Mouse (Mus musculus) embryonic facial prominence, embryonic 15.5 days (tissue): ENCODE measurements around the gene Poc1a. TPM values are rescaled to one million over a fixed set of nuclear protein-coding genes. Genes with fewer than 3 reads are reported as not detected.
A peak's percentile ranks its signal among the peaks of the same experiment; 100 is the strongest.

Experiments used
- ATAC-seq: fragments of 200-750 bp; cut with Nextera tagmentation; 2 replicates; pipeline ENCODE4 v1.8.0; 2017; ENCODE audit warnings: low read depth, moderate TSS enrichment; ENCODE audit not compliant: insufficient number of reproducible peaks, low FRiP score, low TSS enrichment
- H3K27ac ChIP-seq: fragments of 300-500 bp; sonication (generic); replicated peaks from 2 replicates; pipeline ENCODE4 v1.5.1; 2015; ENCODE audit warnings: mild to moderate bottlenecking, inconsistent platforms
- H3K27me3 ChIP-seq: fragments of 300-500 bp; sonication (generic); 2 replicates; pipeline ENCODE4 v1.6.1; 2015; ENCODE audit warnings: inconsistent platforms
- H3K36me3 ChIP-seq: fragments of 300-500 bp; sonication (generic); 2 replicates; pipeline ENCODE4 v1.6.1; 2015; ENCODE audit warnings: mild to moderate bottlenecking, inconsistent platforms
- H3K4me1 ChIP-seq: fragments of 300-500 bp; sonication (generic); 2 replicates; pipeline ENCODE4 v1.6.1; 2015; ENCODE audit warnings: inconsistent platforms
- H3K4me2 ChIP-seq: fragments of 300-500 bp; sonication (generic); replicated peaks from 2 replicates; pipeline ENCODE4 v1.6.1; 2015; ENCODE audit warnings: mild to moderate bottlenecking, inconsistent platforms
- H3K4me3 ChIP-seq: fragments of 300-500 bp; sonication (generic); replicated peaks from 2 replicates; pipeline ENCODE4 v1.5.1; 2015; ENCODE audit warnings: mild to moderate bottlenecking, inconsistent platforms
- H3K9ac ChIP-seq: fragments of 300-500 bp; sonication (generic); 2 replicates; pipeline ENCODE4 v1.6.1; 2015; ENCODE audit warnings: inconsistent platforms
- H3K9me3 ChIP-seq: fragments of 300-500 bp; sonication (generic); replicated peaks from 2 replicates; pipeline ENCODE4 v1.6.1; 2016; ENCODE audit warnings: inconsistent platforms
- WGBS: fragments of 180-500 bp; shearing (Covaris S2); methylation state at CpG from one replicate; pipeline ENCODE4 v1.1.7; 2015; 5-methylcytosine and 5-hydroxymethylcytosine counted together
- polyA plus RNA-seq: library from polyadenylated mRNA; unstranded; fragments of >200 nt; fragmentation: Nextera tagmentation; extraction: Ambion mirVana; gene quantifications from 2 replicates; pipeline ENCODE4 v1.2.1, GENCODE M21; 2015

The Poc1a gene
- polyA plus RNA-seq, 1 experiment from 2014 or later, result 32.8 TPM

GRCm38 (mm10) chr9:106339730-106340129 lies 58.9 kb downstream of the Poc1a start:
- Histone ChIP-seq H3K4me1 (peaks cover 68% of the 10 kb centered on the region), H3K36me3 (no peaks in the 10 kb centered on the region), H3K27ac (peak overlapping the region; percentile 92), H3K4me2 (no peak overlapping the region), H3K27me3 (no peaks in the 10 kb centered on the region), H3K9me3 (no peaks in the 10 kb centered on the region), H3K9ac (no peak overlapping the region), H3K4me3 (no peak overlapping the region)
- WGBS, result 51% methylated on average over 4 of the region's 4 CpGs
- no peak for ATAC-seq

GRCm38 (mm10) chr9:106340501-106341312 lies 59.8 kb downstream of the Poc1a start:
- no peak for ATAC-seq
- Histone ChIP-seq H3K36me3 (no peaks in the 10 kb centered on the region), H3K27ac (peak overlapping the region; percentile 92), H3K27me3 (no peaks in the 10 kb centered on the region), H3K9ac (no peak overlapping the region), H3K4me3 (no peak overlapping the region), H3K4me1 (peaks cover 78% of the 10 kb centered on the region), H3K4me2 (no peak overlapping the region), H3K9me3 (no peaks in the 10 kb centered on the region)
- WGBS, result 15% methylated on average over 13 of the region's 13 CpGs

- Histone ChIP-seq H3K27me3 (no peaks in the 10 kb centered on the region), H3K4me2 (no peak overlapping the region), H3K9me3 (no peaks in the 10 kb centered on the region), H3K9ac (no peak overlapping the region), H3K4me1 (peaks cover 82% of the 10 kb centered on the region), H3K36me3 (no peaks in the 10 kb centered on the region), H3K4me3 (no peak overlapping the region), H3K27ac (peak overlapping the region; percentile 92)
- 32% methylated on average over 3 of the region's 3 CpGs for WGBS
- ATAC-seq, result no peak
Observed at GRCm38 (mm10) chr9:106341313-106341686, 60.4 kb downstream of the Poc1a start.

- no peak overlapping the region for H3K4me3 ChIP-seq
- WGBS, result 88% methylated on average over 9 of the region's 9 CpGs
- H3K4me1 ChIP-seq, result peaks cover 73% of the 10 kb centered on the region
- no peaks in the 10 kb centered on the region for H3K27me3 ChIP-seq
- H3K9me3 ChIP-seq, result no peaks in the 10 kb centered on the region
- no peak overlapping the region for H3K9ac ChIP-seq
- peak overlapping the region; percentile 92 for H3K27ac ChIP-seq
- no peaks in the 10 kb centered on the region for H3K36me3 ChIP-seq
- no peak for ATAC-seq
- H3K4me2 ChIP-seq, result no peak overlapping the region
Observed at GRCm38 (mm10) chr9:106342573-106342972, 61.7 kb downstream of the Poc1a start.

GRCm38 (mm10) chr9:106345167-106345566 lies 64.3 kb downstream of the Poc1a start:
- Histone ChIP-seq H3K4me2 (peak overlapping the region; percentile 15; the same call in 1 of the 2 replicates), H3K4me3 (no peak overlapping the region), H3K9ac (no peak overlapping the region), H3K27me3 (no peaks in the 10 kb centered on the region), H3K4me1 (peaks cover 72% of the 10 kb centered on the region), H3K9me3 (no peaks in the 10 kb centered on the region), H3K36me3 (no peaks in the 10 kb centered on the region), H3K27ac (peak overlapping the region; percentile 89)
- 22% methylated on average over 6 of the region's 6 CpGs for WGBS
- peak; percentile 73 for ATAC-seq

- Histone ChIP-seq H3K4me2 (peak overlapping the region; percentile 15; the same call in 1 of the 2 replicates), H3K27ac (peak overlapping the region; percentile 89), H3K9ac (no peak overlapping the region), H3K9me3 (no peaks in the 10 kb centered on the region), H3K27me3 (no peaks in the 10 kb centered on the region), H3K36me3 (no peaks in the 10 kb centered on the region), H3K4me3 (no peak overlapping the region), H3K4me1 (peaks cover 72% of the 10 kb centered on the region)
- 34% methylated on average over 6 of the region's 6 CpGs for WGBS
- ATAC-seq, result no peak
Observed at GRCm38 (mm10) chr9:106345630-106346029, 64.8 kb downstream of the Poc1a start.

- Histone ChIP-seq H3K36me3 (no peaks in the 10 kb centered on the region), H3K4me1 (peaks cover 76% of the 10 kb centered on the region), H3K9ac (no peak overlapping the region), H3K9me3 (no peaks in the 10 kb centered on the region), H3K27me3 (no peaks in the 10 kb centered on the region), H3K4me3 (no peak overlapping the region), H3K4me2 (0 out of 2 replicates have a peak overlapping the region, but pooled peaks have one; percentile 0), H3K27ac (peak overlapping the region; percentile 93)
- 25% methylated on average over 10 of the region's 10 CpGs for WGBS
- ATAC-seq, result no peak
Observed at GRCm38 (mm10) chr9:106348281-106348680, 67.4 kb downstream of the Poc1a start.

- H3K4me3 ChIP-seq, result no peak overlapping the region
- peak overlapping the region; percentile 93 for H3K27ac ChIP-seq
- H3K4me2 ChIP-seq, result no peak overlapping the region
- H3K4me1 ChIP-seq, result peaks cover 84% of the 10 kb centered on the region
- ATAC-seq, result 0 out of 2 replicates have a peak, but pooled peaks have one; percentile 30
- no peak overlapping the region for H3K9ac ChIP-seq
- no peaks in the 10 kb centered on the region for H3K9me3 ChIP-seq
- WGBS, result 37% methylated on average over 2 of the region's 2 CpGs
- H3K36me3 ChIP-seq, result no peaks in the 10 kb centered on the region
- H3K27me3 ChIP-seq, result no peaks in the 10 kb centered on the region
Observed at GRCm38 (mm10) chr9:106349075-106349474, 68.2 kb downstream of the Poc1a start.

GRCm38 (mm10) chr9:106351178-106351577 lies 70.3 kb downstream of the Poc1a start:
- WGBS, result 73% methylated on average over 6 of the region's 6 CpGs
- Histone ChIP-seq H3K4me3 (no peak overlapping the region), H3K9me3 (no peaks in the 10 kb centered on the region), H3K36me3 (no peaks in the 10 kb centered on the region), H3K9ac (no peak overlapping the region), H3K27me3 (no peaks in the 10 kb centered on the region), H3K4me1 (peaks cover 87% of the 10 kb centered on the region), H3K4me2 (no peak overlapping the region), H3K27ac (peak overlapping the region; percentile 56)
- no peak for ATAC-seq

GRCm38 (mm10) chr9:106353779-106354178 lies 72.9 kb downstream of the Poc1a start:
- Histone ChIP-seq H3K4me1 (peaks cover 97% of the 10 kb centered on the region), H3K9me3 (no peaks in the 10 kb centered on the region), H3K27me3 (no peaks in the 10 kb centered on the region), H3K36me3 (no peaks in the 10 kb centered on the region), H3K4me3 (no peak overlapping the region), H3K4me2 (no peak overlapping the region), H3K27ac (peak overlapping the region; percentile 91), H3K9ac (no peak overlapping the region)
- 29% methylated on average over 6 of the region's 6 CpGs for WGBS
- no peak for ATAC-seq

GRCm38 (mm10) chr9:106354810-106355209 lies 73.9 kb downstream of the Poc1a start:
- Histone ChIP-seq H3K4me3 (no peak overlapping the region), H3K9me3 (no peaks in the 10 kb centered on the region), H3K4me2 (no peak overlapping the region), H3K27ac (peak overlapping the region; percentile 91), H3K36me3 (no peaks in the 10 kb centered on the region), H3K9ac (no peak overlapping the region), H3K27me3 (no peaks in the 10 kb centered on the region), H3K4me1 (peaks cover 97% of the 10 kb centered on the region)
- WGBS, result 74% methylated on average over 6 of the region's 6 CpGs
- ATAC-seq, result no peak
